Mouse (Mus musculus): ENCODE results near the gene Dusp8. TPM values are rescaled to one million over a fixed set of nuclear protein-coding genes. Genes with fewer than 3 reads are reported as not detected.

Dusp8 gene
- polyA plus RNA-seq, 1 experiment from 2014 or later = 1.8 TPM

DNA sequence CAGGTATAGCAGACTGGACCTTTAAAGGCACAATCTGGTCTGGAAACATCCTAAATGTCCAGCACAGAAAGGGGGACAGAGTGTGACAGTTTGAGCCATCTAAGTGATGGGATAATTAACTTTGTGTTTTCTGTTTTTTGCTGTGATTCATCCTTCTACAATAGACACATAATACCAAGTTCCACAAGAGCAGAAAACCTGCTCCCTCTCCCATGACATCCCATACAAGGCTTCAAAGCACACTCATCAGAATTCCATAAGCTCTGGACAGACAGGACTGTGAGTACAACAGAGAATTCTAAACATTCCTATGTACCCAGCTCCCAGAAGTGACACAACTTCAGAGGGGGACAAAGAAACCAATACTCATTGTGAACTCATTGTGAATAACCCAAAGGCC, 45.1 kb downstream of the Dusp8 start:
- H3K9me3 ChIP-seq (ENCODE audit: low read length) = no peaks in the 10 kb centered on the region
- H3K9ac ChIP-seq (replicated peaks) = no peak overlapping the region
- no peak overlapping the region for H3K4me3 ChIP-seq (ENCODE audit: low read depth, low read length)
- H3K27ac ChIP-seq (ENCODE audit: low read depth) = no peak overlapping the region
- ATAC-seq (no peak), DNase-seq (no peak)
- peaks cover 23% of the 10 kb centered on the region for H3K36me3 ChIP-seq (replicated peaks; ENCODE audit: insufficient read depth, low read length)
- TF ChIP-seq EP300 (IDR thresholded peaks at IDR 0.05; ENCODE audit: low read depth) (no peak), CTCF (IDR thresholded peaks at IDR 0.05; ENCODE audit: low read depth) (no peak)
- H3K27me3 ChIP-seq (ENCODE audit: insufficient read depth, low read length) = no peaks in the 10 kb centered on the region
- no peak overlapping the region for H3K4me2 ChIP-seq (ENCODE audit: low read depth, low read length)
- peaks cover 3% of the 10 kb centered on the region; the same call in 1 of the 2 replicates for H3K4me1 ChIP-seq (ENCODE audit: insufficient read depth)

DNA sequence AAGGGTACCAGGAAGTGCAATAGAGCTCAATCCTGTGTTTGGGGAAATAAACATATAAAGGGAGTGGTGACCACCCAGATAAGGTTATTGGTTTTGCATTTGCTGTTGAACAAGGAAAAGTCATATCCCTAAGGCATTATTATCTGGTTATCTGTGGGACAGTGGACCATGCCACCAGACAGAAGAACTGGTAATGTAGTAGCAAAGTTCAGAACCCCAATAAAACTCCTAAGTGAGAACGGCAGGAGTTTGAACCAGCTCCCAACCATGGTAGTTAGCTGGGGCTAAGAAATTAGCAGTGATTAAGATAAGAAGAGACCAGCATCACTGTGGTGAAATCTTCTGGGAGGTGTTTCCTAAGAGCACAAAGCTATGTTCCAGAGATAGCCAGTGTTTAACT, 49.7 kb downstream of the Dusp8 start:
- WGBS (ENCODE audit: insufficient replicate concordance) = 61% methylated on average over 1 of the region's 1 CpGs
- H3K9ac ChIP-seq (replicated peaks) = no peak overlapping the region
- peaks cover 4% of the 10 kb centered on the region; the same call in 1 of the 2 replicates for H3K36me3 ChIP-seq (replicated peaks; ENCODE audit: insufficient read depth, low read length)
- H3K4me2 ChIP-seq (ENCODE audit: low read depth, low read length) = no peak overlapping the region
- no peak for DNase-seq
- no peak overlapping the region for H3K4me3 ChIP-seq (ENCODE audit: low read depth, low read length)
- H3K27ac ChIP-seq (ENCODE audit: low read depth) = no peak overlapping the region
- ATAC-seq = no peak
- no peaks in the 10 kb centered on the region for H3K27me3 ChIP-seq (ENCODE audit: insufficient read depth, low read length)
- H3K9me3 ChIP-seq (ENCODE audit: low read length) = no peaks in the 10 kb centered on the region
- TF ChIP-seq EP300 (IDR thresholded peaks at IDR 0.05; ENCODE audit: low read depth) (no peak), CTCF (IDR thresholded peaks at IDR 0.05; ENCODE audit: low read depth) (no peak)
- peaks cover 23% of the 10 kb centered on the region for H3K4me1 ChIP-seq (ENCODE audit: insufficient read depth)

DNA sequence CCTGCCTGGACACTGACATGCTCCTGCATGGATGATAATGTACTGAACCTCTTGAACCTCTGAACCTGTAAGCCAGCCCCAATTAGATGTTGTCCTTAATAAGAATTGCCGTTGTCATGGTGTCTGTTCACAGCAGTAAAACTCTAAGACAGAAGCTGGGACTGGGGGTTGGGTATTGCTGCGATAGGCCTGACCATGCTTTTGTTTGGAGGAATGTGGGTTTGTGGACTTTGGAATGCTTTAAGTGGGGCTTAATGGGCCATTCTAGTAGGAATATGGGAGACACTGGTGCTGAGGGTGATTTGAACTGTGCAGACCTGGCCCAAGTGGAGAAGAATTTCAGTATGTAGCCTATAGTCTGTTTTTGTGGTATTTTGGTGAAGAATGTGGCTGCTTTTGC, 50.3 kb downstream of the Dusp8 start:
- ATAC-seq (no peak), DNase-seq (no peak)
- H3K9me3 ChIP-seq (ENCODE audit: low read length) = no peaks in the 10 kb centered on the region
- 71% methylated on average over 2 of the region's 2 CpGs for WGBS (ENCODE audit: insufficient replicate concordance)
- H3K4me2 ChIP-seq (ENCODE audit: low read depth, low read length) = no peak overlapping the region
- peaks cover 4% of the 10 kb centered on the region; the same call in 1 of the 2 replicates for H3K36me3 ChIP-seq (replicated peaks; ENCODE audit: insufficient read depth, low read length)
- no peak overlapping the region for H3K4me3 ChIP-seq (ENCODE audit: low read depth, low read length)
- TF ChIP-seq CTCF (IDR thresholded peaks at IDR 0.05; ENCODE audit: low read depth) (no peak), EP300 (IDR thresholded peaks at IDR 0.05; ENCODE audit: low read depth) (no peak)
- H3K9ac ChIP-seq (replicated peaks) = no peak overlapping the region
- no peak overlapping the region for H3K27ac ChIP-seq (ENCODE audit: low read depth)
- H3K4me1 ChIP-seq (ENCODE audit: insufficient read depth) = peaks cover 25% of the 10 kb centered on the region
- H3K27me3 ChIP-seq (ENCODE audit: insufficient read depth, low read length) = no peaks in the 10 kb centered on the region

- Histone ChIP-seq H3K4me3 (ENCODE audit: low read depth, low read length) (no peak overlapping the region), H3K9ac (replicated peaks) (no peak overlapping the region), H3K4me1 (ENCODE audit: insufficient read depth) (peaks cover 26% of the 10 kb centered on the region), H3K9me3 (ENCODE audit: low read length) (no peaks in the 10 kb centered on the region), H3K27me3 (ENCODE audit: insufficient read depth, low read length) (no peaks in the 10 kb centered on the region), H3K27ac (ENCODE audit: low read depth) (no peak overlapping the region), H3K36me3 (replicated peaks; ENCODE audit: insufficient read depth, low read length) (no peaks in the 10 kb centered on the region), H3K4me2 (ENCODE audit: low read depth, low read length) (no peak overlapping the region)
- DNase-seq (no peak), ATAC-seq (peak; percentile 23; the same call in 1 of the 2 replicates)
- TF ChIP-seq EP300 (IDR thresholded peaks at IDR 0.05; ENCODE audit: low read depth) (peak; percentile 52), CTCF (IDR thresholded peaks at IDR 0.05; ENCODE audit: low read depth) (no peak)
- 80% methylated on average over 3 of the region's 3 CpGs for WGBS (ENCODE audit: insufficient replicate concordance)
These were observed 54.9 kb downstream of the Dusp8 start for GRCm38 (mm10) chr7:142040756-142041155.

DNA sequence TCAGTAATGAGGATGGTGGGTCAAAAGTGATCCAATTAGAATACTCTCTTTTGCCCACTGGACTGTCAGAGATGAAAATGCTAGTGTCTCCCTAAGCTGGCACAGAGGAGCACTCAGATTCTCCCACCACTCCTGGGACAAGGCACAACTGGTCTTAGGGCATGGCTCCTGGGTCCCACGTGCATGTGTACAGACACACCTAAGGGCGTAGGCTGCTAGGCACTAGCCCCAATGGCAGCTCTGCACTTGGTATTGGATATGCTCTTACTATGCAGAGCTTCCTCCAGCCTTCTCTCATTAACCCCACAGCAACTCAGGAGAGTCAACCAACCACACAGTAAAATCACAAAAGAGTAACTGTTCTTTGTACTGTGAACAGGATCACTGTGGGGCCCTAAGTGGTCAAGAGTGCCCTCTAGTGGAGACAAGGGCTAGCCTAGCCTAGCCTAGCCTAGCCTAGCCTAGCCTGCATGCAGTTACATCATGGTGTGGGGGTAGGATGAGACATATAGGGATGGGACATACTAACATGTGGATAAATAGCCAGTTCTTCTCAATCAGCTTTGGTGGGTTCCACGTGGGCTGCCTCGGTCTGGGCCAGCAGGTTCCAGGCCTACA, 58.0 kb downstream of the Dusp8 start:
- DNase-seq = peak; percentile 52
- 74% methylated on average over 4 of the region's 4 CpGs for WGBS (ENCODE audit: insufficient replicate concordance)
- TF ChIP-seq EP300 (IDR thresholded peaks at IDR 0.05; ENCODE audit: low read depth) (no peak), CTCF (IDR thresholded peaks at IDR 0.05; ENCODE audit: low read depth) (peak; percentile 93)
- ATAC-seq = peak; percentile 70
- Histone ChIP-seq H3K9me3 (ENCODE audit: low read length) (no peaks in the 10 kb centered on the region), H3K36me3 (replicated peaks; ENCODE audit: insufficient read depth, low read length) (peaks cover 4% of the 10 kb centered on the region; the same call in 1 of the 2 replicates), H3K27me3 (ENCODE audit: insufficient read depth, low read length) (no peaks in the 10 kb centered on the region), H3K4me3 (ENCODE audit: low read depth, low read length) (no peak overlapping the region), H3K9ac (replicated peaks) (no peak overlapping the region), H3K4me2 (ENCODE audit: low read depth, low read length) (no peak overlapping the region), H3K4me1 (ENCODE audit: insufficient read depth) (peaks cover 16% of the 10 kb centered on the region), H3K27ac (ENCODE audit: low read depth) (no peak overlapping the region)

DNA sequence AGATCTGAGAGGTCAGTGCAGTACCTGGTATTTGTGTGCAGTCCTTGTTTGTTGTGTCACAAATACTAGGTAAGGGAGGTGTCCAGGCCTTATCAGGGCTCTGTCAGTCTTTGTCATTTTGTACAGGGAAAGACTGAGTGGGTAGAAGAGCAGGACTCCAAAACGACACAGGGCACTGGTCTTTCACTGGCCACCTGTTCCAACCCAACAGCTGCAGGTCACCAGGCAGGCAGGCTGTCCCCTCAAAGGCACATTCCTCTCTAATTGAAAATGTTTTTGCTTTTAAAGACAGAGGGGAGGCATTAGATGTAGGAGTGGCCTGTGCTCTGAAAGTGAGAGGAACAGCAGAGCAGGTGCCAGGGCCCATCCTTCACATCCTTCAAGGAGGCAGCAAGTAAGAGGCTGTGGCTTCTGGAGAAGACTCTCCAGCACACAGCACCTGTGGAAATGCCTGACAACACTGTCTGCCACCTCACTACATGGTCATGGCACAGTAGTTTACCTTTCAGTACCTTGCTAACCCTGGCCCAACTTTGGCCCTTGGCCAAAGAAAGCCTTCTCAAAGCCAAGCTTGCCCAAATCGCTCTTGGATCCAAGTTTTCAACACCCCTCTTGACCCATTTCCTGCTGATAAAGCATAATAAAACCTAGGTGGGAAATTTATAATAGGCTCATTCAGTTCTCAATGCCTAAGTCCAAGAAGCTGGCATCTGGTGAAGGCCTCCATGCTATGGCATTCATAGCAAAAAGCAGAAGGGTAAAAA, 60.4 kb downstream of the Dusp8 start:
- DNase-seq = no peak

More for the DNA sequence above, 60.4 kb downstream of the Dusp8 start:
- WGBS (ENCODE audit: insufficient replicate concordance) = 70% methylated on average over 2 of the region's 2 CpGs
- H3K4me2 ChIP-seq (ENCODE audit: low read depth, low read length) = no peak overlapping the region
- H3K27ac ChIP-seq (ENCODE audit: low read depth) = no peak overlapping the region
- H3K9ac ChIP-seq (replicated peaks) = no peak overlapping the region
- peaks cover 4% of the 10 kb centered on the region; the same call in 1 of the 2 replicates for H3K36me3 ChIP-seq (replicated peaks; ENCODE audit: insufficient read depth, low read length)
- no peaks in the 10 kb centered on the region for H3K9me3 ChIP-seq (ENCODE audit: low read length)
- H3K4me3 ChIP-seq (ENCODE audit: low read depth, low read length) = no peak overlapping the region
- no peaks in the 10 kb centered on the region for H3K27me3 ChIP-seq (ENCODE audit: insufficient read depth, low read length)
- TF ChIP-seq CTCF (IDR thresholded peaks at IDR 0.05; ENCODE audit: low read depth) (no peak), EP300 (IDR thresholded peaks at IDR 0.05; ENCODE audit: low read depth) (no peak)
- no peak for ATAC-seq
- H3K4me1 ChIP-seq (ENCODE audit: insufficient read depth) = peaks cover 2% of the 10 kb centered on the region; the same call in 1 of the 2 replicates
